Mouse (Mus musculus) limb, embryonic 15.5 days (tissue): ENCODE measurements around the gene Gm44805. TPM values are rescaled to one million over a fixed set of nuclear protein-coding genes. Genes with fewer than 3 reads are reported as not detected.

ENCODE experiments used
- ATAC-seq: fragments of 200-750 bp; cut with Nextera tagmentation; 2 replicates; pipeline ENCODE4 v1.8.0; 2017; ENCODE audit warnings: low read depth, moderate TSS enrichment; ENCODE audit not compliant: insufficient number of reproducible peaks, low FRiP score, low TSS enrichment
- H3K27ac ChIP-seq: fragments of 300-500 bp; sonication (generic); 2 replicates; pipeline ENCODE4 v1.5.1; 2015; ENCODE audit warnings: moderate library complexity, mild to moderate bottlenecking, inconsistent platforms
- H3K27me3 ChIP-seq: fragments of 300-500 bp; sonication (generic); 2 replicates; pipeline ENCODE4 v1.6.1; 2015; ENCODE audit warnings: inconsistent platforms
- H3K36me3 ChIP-seq: fragments of 300-500 bp; sonication (generic); 2 replicates; pipeline ENCODE4 v1.6.1; 2015; ENCODE audit warnings: inconsistent platforms
- H3K4me1 ChIP-seq: fragments of 300-500 bp; sonication (generic); 2 replicates; pipeline ENCODE4 v1.6.1; 2015; ENCODE audit warnings: inconsistent platforms
- H3K4me2 ChIP-seq: fragments of 300-500 bp; sonication (generic); 2 replicates; pipeline ENCODE4 v1.6.1; 2015; ENCODE audit warnings: mild to moderate bottlenecking, inconsistent platforms
- H3K4me3 ChIP-seq: fragments of 300-500 bp; sonication (generic); 2 replicates; pipeline ENCODE4 v1.5.1; 2015; ENCODE audit warnings: mild to moderate bottlenecking, inconsistent platforms
- H3K9ac ChIP-seq: fragments of 300-500 bp; sonication (generic); 2 replicates; pipeline ENCODE4 v1.6.1; 2015; ENCODE audit warnings: inconsistent platforms
- H3K9me3 ChIP-seq: fragments of 300-500 bp; sonication (generic); 2 replicates; pipeline ENCODE4 v1.6.1; 2016; ENCODE audit warnings: inconsistent platforms
- WGBS: fragments of 180-500 bp; shearing (Covaris S2); methylation state at CpG from one replicate; pipeline ENCODE4 v1.1.7; 2015; 5-methylcytosine and 5-hydroxymethylcytosine counted together
- polyA plus RNA-seq: library from polyadenylated mRNA; unstranded; fragments of >200 nt; fragmentation: Nextera tagmentation; extraction: Ambion mirVana; gene quantifications from 2 replicates; pipeline ENCODE4 v1.2.1, GENCODE M21; 2015

Gm44805 gene
- polyA plus RNA-seq, 1 experiment from 2014 or later, result not detected

GRCm38 (mm10) chr7:19668947-19669721, 12.1 kb downstream of the Gm44805 start:
- 5% methylated on average over 10 of the region's 10 CpGs for WGBS
- H3K4me2 ChIP-seq, result peak overlapping the region; percentile 33
- H3K4me3 ChIP-seq, result peak overlapping the region; percentile 8; the same call in 1 of the 2 replicates
- H3K27me3 ChIP-seq, result no peaks in the 10 kb centered on the region
- peaks cover 12% of the 10 kb centered on the region for H3K4me1 ChIP-seq
- no peaks in the 10 kb centered on the region for H3K36me3 ChIP-seq
- peak overlapping the region; percentile 79 for H3K27ac ChIP-seq
- no peak overlapping the region for H3K9ac ChIP-seq
- peak; percentile 72 for ATAC-seq
- no peaks in the 10 kb centered on the region for H3K9me3 ChIP-seq

DNA sequence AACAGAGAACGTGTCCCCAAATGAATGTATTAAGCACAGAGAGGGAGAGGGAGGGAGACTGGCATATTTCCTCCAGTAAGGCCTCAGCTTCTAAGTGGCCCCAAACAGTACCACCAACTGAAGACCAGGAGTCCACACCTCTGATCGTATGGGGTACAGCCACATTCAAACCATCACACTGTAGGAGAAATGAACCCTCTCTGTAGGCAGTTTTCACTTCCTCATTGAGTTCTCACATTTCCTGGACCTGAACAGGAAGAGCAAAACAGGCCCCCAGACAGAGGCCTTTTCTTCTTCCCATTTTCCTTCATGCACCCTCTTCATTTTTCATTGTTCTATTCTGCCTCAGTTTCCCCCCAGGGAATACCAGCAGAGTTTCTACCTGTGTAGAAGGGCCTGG, 13.8 kb downstream of the Gm44805 start:
- Histone ChIP-seq H3K4me3 (no peak overlapping the region), H3K4me1 (peaks cover 20% of the 10 kb centered on the region), H3K27ac (no peak overlapping the region), H3K9ac (no peak overlapping the region), H3K4me2 (no peak overlapping the region), H3K27me3 (no peaks in the 10 kb centered on the region), H3K36me3 (peaks cover 2% of the 10 kb centered on the region; the same call in 1 of the 2 replicates), H3K9me3 (no peaks in the 10 kb centered on the region)
- 76% methylated on average over 2 of the region's 2 CpGs for WGBS
- ATAC-seq, result no peak

GRCm38 (mm10) chr7:19666750-19667149, 14.5 kb downstream of the Gm44805 start:
- WGBS, result 58% methylated on average over 3 of the region's 3 CpGs
- no peak for ATAC-seq
- Histone ChIP-seq H3K9me3 (no peaks in the 10 kb centered on the region), H3K36me3 (peaks cover 9% of the 10 kb centered on the region), H3K4me3 (no peak overlapping the region), H3K27me3 (no peaks in the 10 kb centered on the region), H3K4me2 (no peak overlapping the region), H3K9ac (no peak overlapping the region), H3K27ac (no peak overlapping the region), H3K4me1 (peaks cover 25% of the 10 kb centered on the region)

- WGBS, result under 1% methylated on average over 52 of the region's 63 CpGs
- Histone ChIP-seq H3K9me3 (no peaks in the 10 kb centered on the region), H3K27ac (peak within 1 kb of the TSS; percentile 96), H3K9ac (peak within 1 kb of the TSS; percentile 100), H3K27me3 (no peaks in the 10 kb centered on the region), H3K4me2 (peak within 1 kb of the TSS; percentile 88), H3K4me1 (peaks cover 25% of the 10 kb centered on the region), H3K4me3 (peak within 1 kb of the TSS; percentile 100), H3K36me3 (peaks cover 11% of the 10 kb centered on the region)
- ATAC-seq, result peak; percentile 85
Observed at GRCm38 (mm10) chr7:19664955-19665841, 16.0 kb downstream of the Gm44805 start, which contains the start of gene Clptm1. Gene Clptm1, minus strand, starts transcription at chr7:19665033.

GRCm38 (mm10) chr7:19664455-19664954, 16.7 kb downstream of the Gm44805 start:
- Histone ChIP-seq H3K9ac (peak overlapping the region; percentile 100), H3K36me3 (peaks cover 16% of the 10 kb centered on the region), H3K9me3 (no peaks in the 10 kb centered on the region), H3K27ac (peak overlapping the region; percentile 69), H3K4me3 (peak overlapping the region; percentile 100), H3K4me1 (peaks cover 25% of the 10 kb centered on the region), H3K4me2 (peak overlapping the region; percentile 88), H3K27me3 (no peaks in the 10 kb centered on the region)
- peak; percentile 24 for ATAC-seq
- WGBS, result under 1% methylated on average over 36 of the region's 37 CpGs

GRCm38 (mm10) chr7:19663940-19664339, 17.3 kb downstream of the Gm44805 start:
- Histone ChIP-seq H3K27me3 (no peaks in the 10 kb centered on the region), H3K36me3 (peaks cover 21% of the 10 kb centered on the region), H3K4me1 (peaks cover 20% of the 10 kb centered on the region), H3K4me3 (peak overlapping the region; percentile 100), H3K4me2 (peak overlapping the region; percentile 88), H3K9me3 (no peaks in the 10 kb centered on the region), H3K9ac (peak overlapping the region; percentile 100), H3K27ac (no peak overlapping the region)
- no peak for ATAC-seq
- WGBS, result 16% methylated on average over 8 of the region's 8 CpGs

GRCm38 (mm10) chr7:19652614-19653013, 28.6 kb downstream of the Gm44805 start:
- Histone ChIP-seq H3K4me2 (no peak overlapping the region), H3K36me3 (peaks cover 67% of the 10 kb centered on the region), H3K4me1 (no peaks in the 10 kb centered on the region), H3K9ac (no peak overlapping the region), H3K27me3 (no peaks in the 10 kb centered on the region), H3K27ac (no peak overlapping the region), H3K9me3 (no peaks in the 10 kb centered on the region), H3K4me3 (no peak overlapping the region)
- ATAC-seq, result no peak
- WGBS, result 94% methylated on average over 2 of the region's 2 CpGs

DNA sequence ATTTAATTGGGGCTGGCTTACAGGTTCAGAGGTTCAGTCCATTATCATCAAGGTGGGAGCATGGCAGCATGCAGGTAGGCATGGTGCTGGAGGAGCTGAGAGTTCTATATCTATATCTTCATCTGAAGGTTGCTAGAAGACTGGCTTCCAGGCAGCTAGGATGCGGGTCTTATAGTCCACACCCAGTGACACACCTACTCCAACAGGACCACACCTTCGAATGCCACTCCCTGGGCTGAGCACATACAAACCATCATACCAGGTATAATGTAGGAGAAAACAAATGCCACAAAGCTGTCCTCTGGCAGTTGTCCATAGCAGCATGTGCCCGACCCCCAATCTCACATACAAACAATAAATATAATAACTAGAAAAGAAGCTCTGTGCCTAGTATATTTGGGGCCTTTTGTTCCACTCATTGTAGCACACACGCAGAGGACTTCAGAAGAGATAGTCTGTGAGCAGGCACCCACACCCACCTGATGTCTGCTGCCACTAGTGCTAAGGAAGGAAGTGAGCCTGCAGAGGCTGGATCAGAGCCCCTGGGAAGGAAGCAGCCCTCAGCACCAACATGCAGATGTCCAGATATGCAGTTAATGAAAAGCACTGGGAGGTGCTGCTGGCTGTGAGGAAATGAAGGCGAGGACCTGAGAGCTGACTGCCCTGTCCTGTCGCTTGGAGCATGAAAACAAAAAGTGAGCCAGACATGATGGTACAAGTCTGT, 30.0 kb downstream of the Gm44805 start:
- Histone ChIP-seq H3K4me1 (no peaks in the 10 kb centered on the region), H3K4me3 (no peak overlapping the region), H3K36me3 (peaks cover 70% of the 10 kb centered on the region), H3K27me3 (no peaks in the 10 kb centered on the region), H3K9ac (no peak overlapping the region), H3K27ac (no peak overlapping the region), H3K4me2 (no peak overlapping the region), H3K9me3 (no peaks in the 10 kb centered on the region)
- 87% methylated on average over 6 of the region's 6 CpGs for WGBS
- no peak for ATAC-seq

GRCm38 (mm10) chr7:19641223-19641622, 40.0 kb downstream of the Gm44805 start:
- no peak overlapping the region for H3K4me3 ChIP-seq
- H3K36me3 ChIP-seq, result peaks cover 96% of the 10 kb centered on the region
- H3K4me1 ChIP-seq, result no peaks in the 10 kb centered on the region
- no peak for ATAC-seq
- WGBS, result 91% methylated on average over 4 of the region's 4 CpGs
- no peak overlapping the region for H3K27ac ChIP-seq
- H3K27me3 ChIP-seq, result no peaks in the 10 kb centered on the region
- H3K9ac ChIP-seq, result no peak overlapping the region
- no peak overlapping the region for H3K4me2 ChIP-seq
- no peaks in the 10 kb centered on the region for H3K9me3 ChIP-seq

- H3K4me1 ChIP-seq, result no peaks in the 10 kb centered on the region
- no peaks in the 10 kb centered on the region for H3K9me3 ChIP-seq
- 85% methylated on average over 11 of the region's 11 CpGs for WGBS
- no peak for ATAC-seq
- H3K4me3 ChIP-seq, result no peak overlapping the region
- no peak overlapping the region for H3K4me2 ChIP-seq
- peaks cover 85% of the 10 kb centered on the region for H3K36me3 ChIP-seq
- H3K27ac ChIP-seq, result no peak overlapping the region
- H3K27me3 ChIP-seq, result no peaks in the 10 kb centered on the region
- no peak overlapping the region for H3K9ac ChIP-seq
Observed at GRCm38 (mm10) chr7:19635074-19635827, 46.0 kb downstream of the Gm44805 start.

GRCm38 (mm10) chr7:19634591-19634990, 46.6 kb downstream of the Gm44805 start:
- H3K36me3 ChIP-seq, result peaks cover 78% of the 10 kb centered on the region

More at GRCm38 (mm10) chr7:19634591-19634990, 46.6 kb downstream of the Gm44805 start:
- H3K27me3 ChIP-seq, result no peaks in the 10 kb centered on the region
- no peaks in the 10 kb centered on the region for H3K9me3 ChIP-seq
- no peak overlapping the region for H3K4me3 ChIP-seq
- H3K9ac ChIP-seq, result no peak overlapping the region
- WGBS, result 91% methylated on average over 2 of the region's 2 CpGs
- H3K27ac ChIP-seq, result no peak overlapping the region
- no peak overlapping the region for H3K4me2 ChIP-seq
- no peak for ATAC-seq
- H3K4me1 ChIP-seq, result peaks cover 4% of the 10 kb centered on the region; the same call in 1 of the 2 replicates
